Mouse (Mus musculus) frontal cortex, adult 2 months (tissue): ENCODE data around the gene Slc7a14. TPM values are rescaled to one million over a fixed set of nuclear protein-coding genes. Genes with fewer than 3 reads are reported as not detected.

Experiments
- DNase-seq, 2 experiments: peaks; one replicate each; pipeline ENCODE4 v3.0.0; 2022; ENCODE audit warnings: low spot score in 1 of 2; ENCODE audit errors: extremely low spot score in 1 of 2
- polyA plus RNA-seq: library from polyadenylated mRNA; depleted of rRNA; stranded (reverse); fragments of >200 nt; gene quantifications from 2 replicates; pipeline ENCODE4 v1.2.3, GENCODE M21; 2012; rRNA removed

Slc7a14 gene
- 13.5 and 16.7 TPM in 2 replicates for polyA plus RNA-seq

GRCm38 (mm10) chr3:31309934-31310787 is at the start of gene Slc7a14:
Slc7a14 (minus strand) TSS chr3:31310378.
- DNase-seq = peak; percentile 67 to 87

- DNase-seq = no peak
Observed at GRCm38 (mm10) chr3:31346540-31346939, 36.4 kb upstream of the Slc7a14 start.

GRCm38 (mm10) chr3:31345766-31346165 is 35.6 kb upstream of the Slc7a14 start:
- no peak for DNase-seq

- no peak for DNase-seq
Observed at GRCm38 (mm10) chr3:31339236-31339635, 29.1 kb upstream of the Slc7a14 start.

GRCm38 (mm10) chr3:31328237-31328836 is 18.2 kb upstream of the Slc7a14 start:
- peak; percentile 40 to 72 for DNase-seq

- DNase-seq = peak in 1 of 2 experiments; percentile 32
Observed at GRCm38 (mm10) chr3:31327791-31328190, 17.6 kb upstream of the Slc7a14 start.

GRCm38 (mm10) chr3:31324231-31324654 is 14.1 kb upstream of the Slc7a14 start:
- DNase-seq = peak in 1 of 2 experiments; percentile 34

GRCm38 (mm10) chr3:31309371-31309933 is 726 bp downstream of the Slc7a14 start:
- peak in 1 of 2 experiments; percentile 48 for DNase-seq

GRCm38 (mm10) chr3:31308906-31309305 is 1.3 kb downstream of the Slc7a14 start:
- no peak for DNase-seq

- DNase-seq = peak; percentile 56 to 75
Observed at GRCm38 (mm10) chr3:31307936-31308335, 2.2 kb downstream of the Slc7a14 start.

- no peak for DNase-seq
Observed at GRCm38 (mm10) chr3:31291673-31292602, 18.2 kb downstream of the Slc7a14 start.

- no peak for DNase-seq
Observed at GRCm38 (mm10) chr3:31287421-31287948, 22.7 kb downstream of the Slc7a14 start.

GRCm38 (mm10) chr3:31281116-31281515 is 29.1 kb downstream of the Slc7a14 start:
- no peak for DNase-seq

GRCm38 (mm10) chr3:31274875-31275274 is 35.3 kb downstream of the Slc7a14 start:
- DNase-seq = no peak

- DNase-seq = peak; percentile 44 to 76
Observed at GRCm38 (mm10) chr3:31273247-31273646, 36.9 kb downstream of the Slc7a14 start.

GRCm38 (mm10) chr3:31272635-31273034 is 37.5 kb downstream of the Slc7a14 start:
- no peak for DNase-seq

GRCm38 (mm10) chr3:31269551-31270317 is 40.4 kb downstream of the Slc7a14 start:
- no peak for DNase-seq

GRCm38 (mm10) chr3:31267921-31268320 is 42.3 kb downstream of the Slc7a14 start:
- DNase-seq = no peak

GRCm38 (mm10) chr3:31266941-31267340 is 43.2 kb downstream of the Slc7a14 start:
- DNase-seq = no peak
